8 mouse cellular contexts compared by ENCODE assay signal in the genomic region with DNA sequence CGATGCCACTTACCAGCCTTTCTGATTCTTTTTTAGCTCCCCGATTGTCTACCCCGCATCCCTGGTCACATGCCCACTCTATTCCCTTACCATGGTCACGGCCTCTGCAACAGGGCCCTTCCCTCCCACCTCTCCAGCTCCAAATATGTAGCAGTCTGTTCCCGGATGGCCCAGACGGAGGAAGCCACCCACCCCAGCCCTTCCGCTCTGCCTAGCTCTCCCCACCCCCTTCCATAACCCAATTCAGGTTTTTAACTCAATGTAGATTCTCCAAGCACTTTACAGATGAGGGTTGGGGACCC. TPM values are rescaled to one million over a fixed set of nuclear protein-coding genes. Genes with fewer than 3 reads are reported as not detected.
DNase-seq lines count a peak whose midpoint lies in the region; ATAC-seq lines count a peak whose summit lies in the region.

No protein-coding gene starts in this region.

- H3K4me1 ChIP-seq in embryonic facial prominence, embryonic 15.5 days = peaks cover 95% of the 10 kb centered on the region
- peaks cover 79% of the 10 kb centered on the region for H3K4me1 ChIP-seq in intestine, embryonic 14.5 days (replicated peaks; ENCODE audit: control insufficient read depth, insufficient read depth, low read length)

- no peaks in the 10 kb centered on the region for H3K27me3 ChIP-seq in embryonic facial prominence, embryonic 15.5 days
- H3K27me3 ChIP-seq in intestine, embryonic 14.5 days (replicated peaks; ENCODE audit: control insufficient read depth, insufficient read depth, low read length) = no peaks in the 10 kb centered on the region

- ATAC-seq in embryonic facial prominence, embryonic 15.5 days (ENCODE audit: insufficient number of reproducible peaks, low FRiP score, low TSS enrichment, low read depth) = no peak
- no peak for ATAC-seq in intestine, embryonic 14.5 days (replicated peaks; ENCODE audit: low FRiP score, low TSS enrichment, low read depth)
- no peak for ATAC-seq in megakaryocyte-erythroid progenitor cell, adult 5-6 weeks (replicated peaks; ENCODE audit: low FRiP score, low TSS enrichment, poor library complexity, severe bottlenecking)

- no peak overlapping the region for H3K4me3 ChIP-seq in embryonic facial prominence, embryonic 15.5 days (replicated peaks)
- H3K4me3 ChIP-seq in intestine, embryonic 14.5 days (ENCODE audit: low read depth, low read length) = no peak overlapping the region

- H3K9ac ChIP-seq in embryonic facial prominence, embryonic 15.5 days = no peak overlapping the region
- no peak overlapping the region for H3K9ac ChIP-seq in intestine, embryonic 14.5 days (ENCODE audit: low read length)

- H3K9me3 ChIP-seq in embryonic facial prominence, embryonic 15.5 days (replicated peaks) = no peaks in the 10 kb centered on the region
- H3K9me3 ChIP-seq in intestine, embryonic 14.5 days (ENCODE audit: control insufficient read depth, low read length) = no peaks in the 10 kb centered on the region

- DNase-seq in adrenal gland, postnatal 14 days = peak; percentile 49
- no peak for DNase-seq in adrenal gland, adult 2 months
- no peak for DNase-seq in intestine, embryonic 14.5 days (ENCODE audit: low spot score)
- peak; percentile 71 for DNase-seq in lung, postnatal 25 days (ENCODE audit: low spot score)
- no peak for DNase-seq in gastrocnemius, postnatal 4 days (ENCODE audit: low spot score in 2 of 2)
- DNase-seq in retina, embryonic 14.5 days (ENCODE audit: low spot score) = no peak

- H3K27ac ChIP-seq in embryonic facial prominence, embryonic 15.5 days (replicated peaks) = peak overlapping the region; percentile 98
- peak overlapping the region; percentile 83; the same call in 1 of the 2 replicates for H3K27ac ChIP-seq in intestine, embryonic 14.5 days (ENCODE audit: low read depth)

- peaks cover 55% of the 10 kb centered on the region for H3K36me3 ChIP-seq in embryonic facial prominence, embryonic 15.5 days
- H3K36me3 ChIP-seq in intestine, embryonic 14.5 days (ENCODE audit: control insufficient read depth, insufficient read depth, low read length) = peaks cover 59% of the 10 kb centered on the region

- no peak overlapping the region for H3K4me2 ChIP-seq in embryonic facial prominence, embryonic 15.5 days (replicated peaks)
- H3K4me2 ChIP-seq in intestine, embryonic 14.5 days (ENCODE audit: low read length) = no peak overlapping the region

- WGBS in embryonic facial prominence, embryonic 15.5 days = 52% methylated on average over 7 of the region's 7 CpGs
- WGBS in intestine, embryonic 14.5 days = 58% methylated on average over 7 of the region's 7 CpGs

RNA-seq across cellular contexts. Expression of a gene that starts 8.6 kb away (rescaled TPM):
- 114 and 140 TPM in 2 replicates for total RNA-seq in adrenal gland, postnatal 14 days (2021)
- 100 to 1,000 TPM in 1 of 2 experiments, 10 to 100 TPM in 1; 75.8 to 115 TPM for total RNA-seq in adrenal gland, adult 2 months (2021)
- 233 and 269 TPM in 2 replicates for polyA plus RNA-seq in adrenal gland, adult 2 months (2012; rRNA removed)
- polyA plus RNA-seq in embryonic facial prominence, embryonic 15.5 days (2015; fragmentation: Nextera tagmentation; extraction: Ambion mirVana) = 18.3 and 20.4 TPM in 2 replicates
- 25.5 and 28.9 TPM in 2 replicates for polyA plus RNA-seq in intestine, embryonic 14.5 days (2014; fragmentation: Nextera tagmentation; extraction: Ambion mirVana)
- 30.9 and 34.0 TPM in 2 replicates for total RNA-seq in megakaryocyte-erythroid progenitor cell, adult 5-6 weeks (2014; fragmentation: Nextera tagmentation)
- 9.4 and 10.5 TPM in 2 replicates for total RNA-seq in megakaryocyte-erythroid progenitor cell, adult 5-6 weeks (2017)
- total RNA-seq in gastrocnemius, postnatal 4 days (2021) = 10 to 100 TPM; 67.7 to 74.0 TPM

RNA-seq across cellular contexts. Expression of a gene that starts 9.1 kb away (rescaled TPM):
- 67.6 and 106 TPM in 2 replicates for total RNA-seq in adrenal gland, postnatal 14 days (2021)
- 10 to 100 TPM; 30.6 to 77.0 TPM for total RNA-seq in adrenal gland, adult 2 months (2021)
- polyA plus RNA-seq in adrenal gland, adult 2 months (2012; rRNA removed) = 108 and 152 TPM in 2 replicates
- 102 and 116 TPM in 2 replicates for polyA plus RNA-seq in embryonic facial prominence, embryonic 15.5 days (2015; fragmentation: Nextera tagmentation; extraction: Ambion mirVana)
- 76.4 and 81.6 TPM in 2 replicates for polyA plus RNA-seq in intestine, embryonic 14.5 days (2014; fragmentation: Nextera tagmentation; extraction: Ambion mirVana)
- 31.5 and 44.0 TPM in 2 replicates for total RNA-seq in megakaryocyte-erythroid progenitor cell, adult 5-6 weeks (2014; fragmentation: Nextera tagmentation)
- 30.8 and 73.1 TPM in 2 replicates for total RNA-seq in megakaryocyte-erythroid progenitor cell, adult 5-6 weeks (2017)
- 100 to 1,000 TPM; 107 to 153 TPM for total RNA-seq in gastrocnemius, postnatal 4 days (2021)

RNA-seq across cellular contexts. Expression of a gene that starts 16.0 kb away (rescaled TPM):
- total RNA-seq in adrenal gland, postnatal 14 days (2021) = 8.6 and 9.5 TPM in 2 replicates
- 10 to 100 TPM; 14.0 to 21.7 TPM for total RNA-seq in adrenal gland, adult 2 months (2021)
- 25.9 and 34.5 TPM in 2 replicates for polyA plus RNA-seq in adrenal gland, adult 2 months (2012; rRNA removed)
- polyA plus RNA-seq in embryonic facial prominence, embryonic 15.5 days (2015; fragmentation: Nextera tagmentation; extraction: Ambion mirVana) = 12.0 and 13.6 TPM in 2 replicates
- 15.8 and 16.7 TPM in 2 replicates for polyA plus RNA-seq in intestine, embryonic 14.5 days (2014; fragmentation: Nextera tagmentation; extraction: Ambion mirVana)
- 14.2 and 22.9 TPM in 2 replicates for total RNA-seq in megakaryocyte-erythroid progenitor cell, adult 5-6 weeks (2014; fragmentation: Nextera tagmentation)
- 25.4 and 27.8 TPM in 2 replicates for total RNA-seq in megakaryocyte-erythroid progenitor cell, adult 5-6 weeks (2017)
- 1 to 10 TPM; 3.4 to 3.8 TPM for total RNA-seq in gastrocnemius, postnatal 4 days (2021)

RNA-seq across cellular contexts. Expression of a gene that starts 16.1 kb away (rescaled TPM):
- total RNA-seq in adrenal gland, postnatal 14 days (2021) = 69.9 and 137 TPM in 2 replicates
- total RNA-seq in adrenal gland, adult 2 months (2021) = 100 to 1,000 TPM in 1 of 2 experiments, 10 to 100 TPM in 1; 74.5 to 118 TPM
- polyA plus RNA-seq in adrenal gland, adult 2 months (2012; rRNA removed) = 84.3 and 84.6 TPM in 2 replicates
- polyA plus RNA-seq in embryonic facial prominence, embryonic 15.5 days (2015; fragmentation: Nextera tagmentation; extraction: Ambion mirVana) = 9.3 and 10.9 TPM in 2 replicates
- polyA plus RNA-seq in intestine, embryonic 14.5 days (2014; fragmentation: Nextera tagmentation; extraction: Ambion mirVana) = 7.1 and 8.5 TPM in 2 replicates
- 5.2 and 10.5 TPM in 2 replicates for total RNA-seq in megakaryocyte-erythroid progenitor cell, adult 5-6 weeks (2014; fragmentation: Nextera tagmentation)
- 3.7 TPM in 1 of 2 replicates, not detected in the other for total RNA-seq in megakaryocyte-erythroid progenitor cell, adult 5-6 weeks (2017)
- 1 to 10 TPM; 2.2 to 2.7 TPM for total RNA-seq in gastrocnemius, postnatal 4 days (2021)

RNA-seq across cellular contexts. Expression of a gene that starts 18.3 kb away (rescaled TPM):
- total RNA-seq in adrenal gland, postnatal 14 days (2021) = 920 and 980 TPM in 2 replicates
- total RNA-seq in adrenal gland, adult 2 months (2021) = 100 to 1,000 TPM; 654 to 778 TPM
- polyA plus RNA-seq in adrenal gland, adult 2 months (2012; rRNA removed) = 5,895 and 6,727 TPM in 2 replicates
- 516 and 519 TPM in 2 replicates for polyA plus RNA-seq in embryonic facial prominence, embryonic 15.5 days (2015; fragmentation: Nextera tagmentation; extraction: Ambion mirVana)
- polyA plus RNA-seq in intestine, embryonic 14.5 days (2014; fragmentation: Nextera tagmentation; extraction: Ambion mirVana) = 590 and 627 TPM in 2 replicates
- total RNA-seq in megakaryocyte-erythroid progenitor cell, adult 5-6 weeks (2014; fragmentation: Nextera tagmentation) = 282 and 325 TPM in 2 replicates
- total RNA-seq in megakaryocyte-erythroid progenitor cell, adult 5-6 weeks (2017) = 29.3 and 49.3 TPM in 2 replicates
- total RNA-seq in gastrocnemius, postnatal 4 days (2021) = 100 to 1,000 TPM; 522 to 564 TPM

Comparison
In these comparisons a context has a peak if more than half of its experiments do, and no peak if none do; other contexts are left out.
1. DNase-seq: peak in adrenal gland, postnatal 14 days (single experiment) and lung, postnatal 25 days (single experiment); none in adrenal gland, adult 2 months (single experiment), intestine, embryonic 14.5 days (single experiment), gastrocnemius, postnatal 4 days (0 of 2) and retina, embryonic 14.5 days (single experiment).